Mouse (Mus musculus): ENCODE measurements at regions not wholly inside any gene's neighbourhood (a gene's known extent, or its start where the extent isn't known, plus 50 kb on each side); places are given as distances from the start of the nearest gene placed in this dataset.

DNA sequence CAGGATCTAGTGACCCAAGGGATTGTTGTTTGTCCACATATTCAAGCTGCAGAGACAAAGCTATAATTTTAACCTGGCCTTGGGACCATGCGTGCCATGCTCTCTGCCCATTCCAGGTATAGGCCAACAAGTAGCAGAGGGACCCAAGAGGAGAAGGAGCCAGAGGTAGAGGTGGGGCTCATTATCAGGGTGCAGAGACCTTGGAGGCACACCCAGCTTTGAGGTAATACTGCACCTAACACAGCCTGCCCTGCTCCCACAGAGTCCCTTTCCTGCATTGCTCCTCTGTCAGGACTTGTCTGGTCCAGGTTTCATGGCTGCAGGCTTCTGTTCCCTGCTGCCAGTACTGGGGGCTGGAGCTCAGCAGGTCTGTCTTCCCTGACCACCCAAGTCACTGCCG is 108.4 kb upstream of the Med13l start:
- TF ChIP-seq ZC3H11A (IDR thresholded peaks at IDR 0.05; ENCODE audit: borderline replicate concordance, low read depth, low read length) (no peak), HCFC1 (IDR thresholded peaks at IDR 0.05; ENCODE audit: borderline replicate concordance, insufficient read depth, low read length) (no peak), CHD2 (IDR thresholded peaks at IDR 0.05; ENCODE audit: low read depth, low read length) (no peak), ZNF384 (IDR thresholded peaks at IDR 0.05; ENCODE audit: low read depth, low read length) (no peak), MAFK (IDR thresholded peaks at IDR 0.05; ENCODE audit: insufficient read depth, low read depth, low read length) (no peak)
- Histone ChIP-seq H3K4me3 (ENCODE audit: insufficient read depth in 1 of 2, low read depth in 1 of 2, low read length in 2 of 2, poor library complexity in 1 of 2, severe bottlenecking in 1 of 2) (no peak overlapping the region), H3K27ac (ENCODE audit: insufficient read depth, low read depth, low read length, poor library complexity, severe bottlenecking) (no peak overlapping the region), H3K36me3 (ENCODE audit: control insufficient read depth, insufficient read depth, low read length, poor library complexity, severe bottlenecking) (no peaks in the 10 kb centered on the region), H3K9me3 (ENCODE audit: control insufficient read depth, insufficient read depth, low read depth, low read length) (no peaks in the 10 kb centered on the region), H3K4me1 (ENCODE audit: control insufficient read depth in 2 of 2, insufficient read depth in 2 of 2, low read length in 2 of 2, poor library complexity in 1 of 2) (peaks cover 16 to 29% of the 10 kb centered on the region in 2 experiments), H3K9ac (ENCODE audit: insufficient read depth, low read depth, low read length, poor library complexity, severe bottlenecking) (no peak overlapping the region)
- DNase-seq (ENCODE audit: low read depth, low spot score): no peak
- in situ Hi-C loops (cut with MboI; ENCODE audit: low sequenced_read_pairs in 2 of 2, unreplicated experiment in 2 of 2): no loop called here

DNA sequence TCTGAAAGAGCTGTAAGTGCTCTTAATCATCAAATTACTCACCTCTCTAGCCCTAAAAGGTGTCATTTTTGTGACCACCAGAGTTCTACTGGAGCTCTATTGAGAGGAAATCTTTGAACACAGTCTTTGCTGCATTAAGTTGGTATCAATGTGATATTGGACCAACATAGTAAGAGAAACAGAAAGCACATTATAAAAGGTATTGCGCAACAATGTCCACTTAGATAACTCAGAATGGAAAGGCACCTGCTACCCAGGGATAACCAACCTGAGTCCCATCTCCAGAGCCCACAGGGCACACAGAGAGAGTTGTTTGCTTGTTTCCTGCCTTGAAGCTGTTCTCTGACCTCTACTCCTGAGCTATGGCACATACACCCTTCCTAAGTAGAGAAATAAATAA is 106.4 kb upstream of the Med13l start:
- Histone ChIP-seq H3K9me3 (ENCODE audit: control insufficient read depth, insufficient read depth, low read depth, low read length) (no peaks in the 10 kb centered on the region), H3K4me3 (ENCODE audit: insufficient read depth in 1 of 2, low read depth in 1 of 2, low read length in 2 of 2, poor library complexity in 1 of 2, severe bottlenecking in 1 of 2) (no peak overlapping the region), H3K9ac (ENCODE audit: insufficient read depth, low read depth, low read length, poor library complexity, severe bottlenecking) (no peak overlapping the region), H3K36me3 (ENCODE audit: control insufficient read depth, insufficient read depth, low read length, poor library complexity, severe bottlenecking) (no peaks in the 10 kb centered on the region), H3K4me1 (ENCODE audit: control insufficient read depth in 2 of 2, insufficient read depth in 2 of 2, low read length in 2 of 2, poor library complexity in 1 of 2) (peaks cover 9 to 22% of the 10 kb centered on the region in 2 experiments), H3K27ac (ENCODE audit: insufficient read depth, low read depth, low read length, poor library complexity, severe bottlenecking) (no peak overlapping the region)
- TF ChIP-seq ZC3H11A (IDR thresholded peaks at IDR 0.05; ENCODE audit: borderline replicate concordance, low read depth, low read length) (no peak), MAFK (IDR thresholded peaks at IDR 0.05; ENCODE audit: insufficient read depth, low read depth, low read length) (no peak), CHD2 (IDR thresholded peaks at IDR 0.05; ENCODE audit: low read depth, low read length) (no peak), ZNF384 (IDR thresholded peaks at IDR 0.05; ENCODE audit: low read depth, low read length) (no peak), HCFC1 (IDR thresholded peaks at IDR 0.05; ENCODE audit: borderline replicate concordance, insufficient read depth, low read length) (no peak)
- DNase-seq (ENCODE audit: low read depth, low spot score): no peak
- in situ Hi-C loops (cut with MboI; ENCODE audit: low sequenced_read_pairs in 2 of 2, unreplicated experiment in 2 of 2): no loop called here

GRCm38 (mm10) chr5:118458727-118459390 is 101.6 kb upstream of the Med13l start:
- no peak for TF ChIP-seq ZC3H11A (IDR thresholded peaks at IDR 0.05; ENCODE audit: borderline replicate concordance, low read depth, low read length)
- no peak for TF ChIP-seq HCFC1 (IDR thresholded peaks at IDR 0.05; ENCODE audit: borderline replicate concordance, insufficient read depth, low read length)
- no peak for TF ChIP-seq CHD2 (IDR thresholded peaks at IDR 0.05; ENCODE audit: low read depth, low read length)
- TF ChIP-seq MAFK (IDR thresholded peaks at IDR 0.05; ENCODE audit: insufficient read depth, low read depth, low read length): no peak
- no peak for TF ChIP-seq ZNF384 (IDR thresholded peaks at IDR 0.05; ENCODE audit: low read depth, low read length)
- Histone ChIP-seq H3K36me3 (ENCODE audit: control insufficient read depth, insufficient read depth, low read length, poor library complexity, severe bottlenecking) (no peaks in the 10 kb centered on the region), H3K27ac (ENCODE audit: insufficient read depth, low read depth, low read length, poor library complexity, severe bottlenecking) (no peak overlapping the region; the same call in 1 of the 2 replicates), H3K4me1 (ENCODE audit: control insufficient read depth in 2 of 2, insufficient read depth in 2 of 2, low read length in 2 of 2, poor library complexity in 1 of 2) (peaks cover 5 to 23% of the 10 kb centered on the region in 2 experiments; a peak in 1 of 4 replicates), H3K4me3 (ENCODE audit: insufficient read depth in 1 of 2, low read depth in 1 of 2, low read length in 2 of 2, poor library complexity in 1 of 2, severe bottlenecking in 1 of 2) (peak overlapping the region; percentile 42 to 48), H3K9ac (ENCODE audit: insufficient read depth, low read depth, low read length, poor library complexity, severe bottlenecking) (no peak overlapping the region; the same call in 1 of the 2 replicates), H3K9me3 (ENCODE audit: control insufficient read depth, insufficient read depth, low read depth, low read length) (no peaks in the 10 kb centered on the region)
- no peak for DNase-seq (ENCODE audit: low read depth, low spot score)
- in situ Hi-C loops (cut with MboI; ENCODE audit: low sequenced_read_pairs in 2 of 2, unreplicated experiment in 2 of 2): no loop called here

DNA sequence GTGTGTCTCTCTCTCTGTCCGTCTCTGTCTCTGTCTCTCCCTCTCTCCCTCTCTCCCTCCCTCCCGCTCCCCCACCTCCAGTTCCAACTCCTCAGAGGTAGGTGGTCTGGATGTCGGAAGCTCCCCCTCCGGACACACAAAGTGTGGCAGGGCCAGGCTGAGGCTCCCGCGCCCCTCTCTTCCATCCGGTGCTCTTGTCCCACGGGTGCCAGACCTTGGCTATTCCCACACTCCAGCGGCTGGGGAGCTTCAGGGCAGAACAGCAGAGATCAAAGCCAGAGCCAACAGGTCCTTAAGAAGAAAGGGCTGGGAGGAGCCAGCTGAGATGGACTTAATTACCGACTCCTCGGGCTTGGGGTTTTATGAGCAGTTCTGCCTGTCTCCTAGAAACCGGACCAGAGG is 101.1 kb upstream of the Med13l start:
- in situ Hi-C loops (cut with MboI; ENCODE audit: low sequenced_read_pairs in 2 of 2, unreplicated experiment in 2 of 2): no loop called here
- no peak for DNase-seq (ENCODE audit: low read depth, low spot score)
- Histone ChIP-seq H3K27ac (ENCODE audit: insufficient read depth, low read depth, low read length, poor library complexity, severe bottlenecking) (peak overlapping the region; percentile 45; the same call in 1 of the 2 replicates), H3K4me3 (ENCODE audit: insufficient read depth in 1 of 2, low read depth in 1 of 2, low read length in 2 of 2, poor library complexity in 1 of 2, severe bottlenecking in 1 of 2) (peak overlapping the region; percentile 42 to 48), H3K4me1 (ENCODE audit: control insufficient read depth in 2 of 2, insufficient read depth in 2 of 2, low read length in 2 of 2, poor library complexity in 1 of 2) (peaks cover 8 to 26% of the 10 kb centered on the region in 2 experiments), H3K36me3 (ENCODE audit: control insufficient read depth, insufficient read depth, low read length, poor library complexity, severe bottlenecking) (no peaks in the 10 kb centered on the region), H3K9ac (ENCODE audit: insufficient read depth, low read depth, low read length, poor library complexity, severe bottlenecking) (peak overlapping the region; percentile 33; the same call in 1 of the 2 replicates), H3K9me3 (ENCODE audit: control insufficient read depth, insufficient read depth, low read depth, low read length) (no peaks in the 10 kb centered on the region)
- TF ChIP-seq MAFK (IDR thresholded peaks at IDR 0.05; ENCODE audit: insufficient read depth, low read depth, low read length): no peak
- TF ChIP-seq ZC3H11A (IDR thresholded peaks at IDR 0.05; ENCODE audit: borderline replicate concordance, low read depth, low read length): no peak
- TF ChIP-seq ZNF384 (IDR thresholded peaks at IDR 0.05; ENCODE audit: low read depth, low read length): no peak
- no peak for TF ChIP-seq CHD2 (IDR thresholded peaks at IDR 0.05; ENCODE audit: low read depth, low read length)
- TF ChIP-seq HCFC1 (IDR thresholded peaks at IDR 0.05; ENCODE audit: borderline replicate concordance, insufficient read depth, low read length): no peak
